Mouse (Mus musculus): ENCODE measurements around the gene Rnf180.

GRCm38 (mm10) chr13:105180781-105181180 lies 113.8 kb downstream of the Rnf180 start:
- TF ChIP-seq POLR2A (IDR thresholded peaks at IDR 0.05; ENCODE audit: low read depth, low read length) (no peak), CTCF (IDR thresholded peaks at IDR 0.05; ENCODE audit: borderline replicate concordance, insufficient read depth, low read length) (no peak)
